Mouse (Mus musculus): ENCODE measurements at regions not wholly inside any gene's neighbourhood (a gene's known extent, or its start where the extent isn't known, plus 50 kb on each side); places are given as distances from the start of the nearest gene placed in this dataset.

DNA sequence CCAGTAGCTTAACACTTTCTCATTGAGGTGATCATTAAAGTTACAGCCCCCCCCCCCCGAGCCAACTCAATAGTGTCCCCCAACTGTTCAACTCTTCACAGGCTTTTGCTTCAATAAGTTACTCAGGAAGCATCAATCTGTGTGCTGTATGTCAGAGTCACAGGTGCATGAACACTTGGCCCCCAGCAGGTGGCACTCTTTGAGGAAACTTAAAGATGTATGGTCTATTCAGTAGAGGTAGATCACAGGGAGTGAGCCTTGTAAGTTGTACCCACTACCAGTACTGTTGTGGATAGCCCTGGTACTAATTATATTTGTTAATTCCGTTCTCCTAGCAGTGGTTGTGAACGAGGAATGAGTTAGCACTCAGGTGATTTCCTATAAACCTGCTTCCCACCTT is 99.6 kb downstream of the Tmem130 start:
- TF ChIP-seq CTCF (IDR thresholded peaks at IDR 0.05; ENCODE audit: low read depth, low read length): no peak
- no peak for TF ChIP-seq POLR2A (IDR thresholded peaks at IDR 0.05; ENCODE audit: borderline replicate concordance, low read depth, low read length)

Measured in bone marrow macrophage, adult 2 months (primary cell).